Mouse (Mus musculus): ENCODE data around the gene Etnk2. TPM values are rescaled to one million over a fixed set of nuclear protein-coding genes. Genes with fewer than 3 reads are reported as not detected.

Gene Etnk2
- polyA plus RNA-seq, 1 experiment from 2014 or later: 1.3 TPM

GRCm38 (mm10) chr1:133372113-133372512 lies 8.7 kb downstream of the Etnk2 start:
- H3K36me3 ChIP-seq: no peaks in the 10 kb centered on the region
- H3K4me3 ChIP-seq: no peak overlapping the region
- 61% methylated on average over 8 of the region's 8 CpGs for WGBS
- H3K27ac ChIP-seq: no peak overlapping the region
- H3K4me2 ChIP-seq: no peak overlapping the region
- no peak for ATAC-seq (ENCODE audit: insufficient number of reproducible peaks, low FRiP score, low TSS enrichment, low read depth)
- H3K27me3 ChIP-seq: no peaks in the 10 kb centered on the region
- H3K9ac ChIP-seq: no peak overlapping the region
- no peaks in the 10 kb centered on the region for H3K9me3 ChIP-seq
- H3K4me1 ChIP-seq: peaks cover 8% of the 10 kb centered on the region

GRCm38 (mm10) chr1:133375696-133376346 lies 12.4 kb downstream of the Etnk2 start:
- Histone ChIP-seq H3K27me3 (no peaks in the 10 kb centered on the region), H3K9me3 (no peaks in the 10 kb centered on the region), H3K4me2 (no peak overlapping the region), H3K27ac (no peak overlapping the region), H3K36me3 (no peaks in the 10 kb centered on the region), H3K9ac (no peak overlapping the region), H3K4me1 (no peaks in the 10 kb centered on the region), H3K4me3 (no peak overlapping the region)
- ATAC-seq (ENCODE audit: insufficient number of reproducible peaks, low FRiP score, low TSS enrichment, low read depth): no peak
- WGBS: 58% methylated on average over 10 of the region's 10 CpGs

GRCm38 (mm10) chr1:133377547-133377946 lies 14.2 kb downstream of the Etnk2 start:
- Histone ChIP-seq H3K9me3 (no peaks in the 10 kb centered on the region), H3K36me3 (no peaks in the 10 kb centered on the region), H3K27me3 (no peaks in the 10 kb centered on the region), H3K4me3 (no peak overlapping the region), H3K27ac (no peak overlapping the region), H3K4me2 (no peak overlapping the region), H3K4me1 (no peaks in the 10 kb centered on the region), H3K9ac (no peak overlapping the region)
- WGBS: 89% methylated on average over 5 of the region's 5 CpGs
- ATAC-seq (ENCODE audit: insufficient number of reproducible peaks, low FRiP score, low TSS enrichment, low read depth): no peak

GRCm38 (mm10) chr1:133379254-133379985 lies 16.0 kb downstream of the Etnk2 start:
- Histone ChIP-seq H3K9ac (no peak overlapping the region), H3K4me2 (no peak overlapping the region), H3K36me3 (peaks cover 6% of the 10 kb centered on the region; the same call in 1 of the 2 replicates), H3K9me3 (no peaks in the 10 kb centered on the region), H3K27me3 (no peaks in the 10 kb centered on the region), H3K27ac (no peak overlapping the region), H3K4me3 (no peak overlapping the region), H3K4me1 (no peaks in the 10 kb centered on the region)
- WGBS: 69% methylated on average over 10 of the region's 10 CpGs
- ATAC-seq (ENCODE audit: insufficient number of reproducible peaks, low FRiP score, low TSS enrichment, low read depth): no peak

- H3K4me2 ChIP-seq: no peak overlapping the region
- WGBS: 79% methylated on average over 3 of the region's 3 CpGs
- no peaks in the 10 kb centered on the region for H3K4me1 ChIP-seq
- H3K27me3 ChIP-seq: no peaks in the 10 kb centered on the region
- no peak overlapping the region for H3K27ac ChIP-seq
- H3K9ac ChIP-seq: no peak overlapping the region
- no peaks in the 10 kb centered on the region for H3K9me3 ChIP-seq
- peaks cover 7% of the 10 kb centered on the region; the same call in 1 of the 2 replicates for H3K36me3 ChIP-seq
- ATAC-seq (ENCODE audit: insufficient number of reproducible peaks, low FRiP score, low TSS enrichment, low read depth): no peak
- no peak overlapping the region for H3K4me3 ChIP-seq
Observed at GRCm38 (mm10) chr1:133379986-133380320, 16.6 kb downstream of the Etnk2 start.

GRCm38 (mm10) chr1:133380347-133381065 lies 17.1 kb downstream of the Etnk2 start:
- H3K9ac ChIP-seq: no peak overlapping the region
- H3K27me3 ChIP-seq: no peaks in the 10 kb centered on the region
- 74% methylated on average over 14 of the region's 14 CpGs for WGBS
- peaks cover 7% of the 10 kb centered on the region; the same call in 1 of the 2 replicates for H3K36me3 ChIP-seq
- H3K27ac ChIP-seq: no peak overlapping the region
- H3K9me3 ChIP-seq: no peaks in the 10 kb centered on the region
- no peak for ATAC-seq (ENCODE audit: insufficient number of reproducible peaks, low FRiP score, low TSS enrichment, low read depth)
- H3K4me2 ChIP-seq: no peak overlapping the region
- no peak overlapping the region for H3K4me3 ChIP-seq
- no peaks in the 10 kb centered on the region for H3K4me1 ChIP-seq

GRCm38 (mm10) chr1:133382008-133382407 lies 18.6 kb downstream of the Etnk2 start:
- H3K4me1 ChIP-seq: peaks cover 5% of the 10 kb centered on the region; the same call in 1 of the 2 replicates
- H3K4me3 ChIP-seq: no peak overlapping the region
- no peak overlapping the region for H3K27ac ChIP-seq
- no peaks in the 10 kb centered on the region for H3K27me3 ChIP-seq
- 6% methylated on average over 9 of the region's 9 CpGs for WGBS
- H3K9me3 ChIP-seq: no peaks in the 10 kb centered on the region
- H3K36me3 ChIP-seq: peaks cover 7% of the 10 kb centered on the region; the same call in 1 of the 2 replicates
- no peak for ATAC-seq (ENCODE audit: insufficient number of reproducible peaks, low FRiP score, low TSS enrichment, low read depth)
- no peak overlapping the region for H3K4me2 ChIP-seq
- no peak overlapping the region for H3K9ac ChIP-seq

GRCm38 (mm10) chr1:133382552-133383155 lies 19.3 kb downstream of the Etnk2 start:
- Histone ChIP-seq H3K27me3 (no peaks in the 10 kb centered on the region), H3K27ac (no peak overlapping the region), H3K4me1 (peaks cover 5% of the 10 kb centered on the region; the same call in 1 of the 2 replicates), H3K9me3 (no peaks in the 10 kb centered on the region), H3K4me2 (no peak overlapping the region), H3K36me3 (peaks cover 7% of the 10 kb centered on the region; the same call in 1 of the 2 replicates), H3K4me3 (no peak overlapping the region), H3K9ac (no peak overlapping the region)
- ATAC-seq (ENCODE audit: insufficient number of reproducible peaks, low FRiP score, low TSS enrichment, low read depth): no peak
- 61% methylated on average over 12 of the region's 12 CpGs for WGBS

GRCm38 (mm10) chr1:133383157-133383783 lies 19.9 kb downstream of the Etnk2 start:
- H3K4me3 ChIP-seq: no peak overlapping the region
- H3K4me1 ChIP-seq: peaks cover 5% of the 10 kb centered on the region; the same call in 1 of the 2 replicates
- WGBS: 87% methylated on average over 14 of the region's 14 CpGs
- H3K36me3 ChIP-seq: peaks cover 7% of the 10 kb centered on the region; the same call in 1 of the 2 replicates
- no peak overlapping the region for H3K4me2 ChIP-seq
- H3K9ac ChIP-seq: no peak overlapping the region
- no peaks in the 10 kb centered on the region for H3K9me3 ChIP-seq
- no peak overlapping the region for H3K27ac ChIP-seq
- no peak for ATAC-seq (ENCODE audit: insufficient number of reproducible peaks, low FRiP score, low TSS enrichment, low read depth)
- H3K27me3 ChIP-seq: no peaks in the 10 kb centered on the region

- H3K36me3 ChIP-seq: peaks cover 7% of the 10 kb centered on the region; the same call in 1 of the 2 replicates
- H3K9ac ChIP-seq: no peak overlapping the region
- no peak overlapping the region for H3K27ac ChIP-seq
- no peaks in the 10 kb centered on the region for H3K9me3 ChIP-seq
- ATAC-seq (ENCODE audit: insufficient number of reproducible peaks, low FRiP score, low TSS enrichment, low read depth): no peak
- peaks cover 5% of the 10 kb centered on the region; the same call in 1 of the 2 replicates for H3K4me1 ChIP-seq
- no peak overlapping the region for H3K4me3 ChIP-seq
- 37% methylated on average over 9 of the region's 9 CpGs for WGBS
- H3K27me3 ChIP-seq: no peaks in the 10 kb centered on the region
- no peak overlapping the region for H3K4me2 ChIP-seq
Observed at GRCm38 (mm10) chr1:133385506-133385905, 22.1 kb downstream of the Etnk2 start.

- WGBS: 79% methylated on average over 11 of the region's 11 CpGs
- Histone ChIP-seq H3K4me1 (peaks cover 5% of the 10 kb centered on the region; the same call in 1 of the 2 replicates), H3K36me3 (peaks cover 7% of the 10 kb centered on the region; the same call in 1 of the 2 replicates), H3K9me3 (no peaks in the 10 kb centered on the region), H3K9ac (no peak overlapping the region), H3K4me3 (no peak overlapping the region), H3K27ac (no peak overlapping the region), H3K27me3 (no peaks in the 10 kb centered on the region), H3K4me2 (no peak overlapping the region)
- no peak for ATAC-seq (ENCODE audit: insufficient number of reproducible peaks, low FRiP score, low TSS enrichment, low read depth)
Observed at GRCm38 (mm10) chr1:133386209-133386608, 22.8 kb downstream of the Etnk2 start.

Data from limb, embryonic 15.5 days (tissue).